Mouse (Mus musculus) adrenal gland, postnatal 25 days (tissue): Measurements from ENCODE around the gene Serpinb2. TPM values are rescaled to one million over a fixed set of nuclear protein-coding genes. Genes with fewer than 3 reads are reported as not detected.

ENCODE experiments used
- DNase-seq: peaks from one replicate; pipeline ENCODE4 v3.0.0; 2021; ENCODE audit warnings: mixed read lengths
- total RNA-seq: library from RNA; stranded (reverse); gene quantifications from 2 replicates; pipeline ENCODE4 v1.2.3, GENCODE M21; 2021

Serpinb2 gene
- total RNA-seq, 1 experiment from 2014 or later, result not detected

GRCm38 (mm10) chr1:107582900-107583299 lies 71.7 kb downstream of the Serpinb2 start:
- DNase-seq, result no peak

GRCm38 (mm10) chr1:107583958-107584376 lies 72.7 kb downstream of the Serpinb2 start:
- DNase-seq, result no peak

DNA sequence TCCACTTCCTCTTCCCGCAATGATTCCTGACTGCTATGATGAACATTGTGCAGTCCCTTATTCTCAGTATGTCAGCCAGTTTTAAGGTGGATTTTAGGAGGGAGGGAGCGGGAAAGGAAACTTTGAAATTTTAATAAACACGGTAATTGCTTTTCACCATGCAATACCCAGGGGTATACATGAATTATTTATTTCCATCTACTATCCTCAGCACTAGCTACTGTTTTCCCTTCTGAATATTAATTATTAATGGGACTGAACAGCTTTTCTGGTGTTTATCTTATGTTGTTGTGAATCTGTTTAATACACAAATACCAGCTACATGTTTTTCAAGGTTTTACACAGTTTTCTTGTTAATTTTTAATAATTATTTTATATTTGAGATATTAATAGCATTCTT lies 73.7 kb downstream of the Serpinb2 start:
- no peak for DNase-seq

Other genes with a start within 250 kb of the Serpinb2 start
- not detected in 2 replicates for gene Serpinb3b, start 233.1 kb upstream of the Serpinb2 start, total RNA-seq
- gene Serpinb3c, start 233.1 kb upstream of the Serpinb2 start, total RNA-seq, result not detected in 2 replicates
- not detected in 2 replicates for gene Serpinb11, start 150.2 kb upstream of the Serpinb2 start, total RNA-seq
- not detected in 2 replicates for gene Serpinb7, start 111.8 kb upstream of the Serpinb2 start, total RNA-seq
- gene Serpinb8, start 78.6 kb downstream of the Serpinb2 start, total RNA-seq, result 3.5 and 5.2 TPM in 2 replicates